Mouse (Mus musculus) limb, embryonic 11.5 days (tissue): ENCODE measurements at regions not wholly inside any gene's neighbourhood (a gene's known extent, or its start where the extent isn't known, plus 50 kb on each side); places are given as distances from the start of the nearest gene placed in this dataset.

Experiments
- ATAC-seq: fragments of 200-750 bp; cut with Nextera tagmentation; 2 replicates; pipeline ENCODE4 v1.8.0; 2017; ENCODE audit warnings: low read depth; ENCODE audit not compliant: insufficient number of reproducible peaks, low FRiP score, low TSS enrichment
- DNase-seq: peaks from one replicate; pipeline ENCODE4 v3.0.0-alpha.2; 2015; ENCODE audit warnings: low spot score
- H3K27ac ChIP-seq: fragments of 300-500 bp; sonication (generic); replicated peaks from 2 replicates; pipeline ENCODE4 v1.5.1; 2014; ENCODE audit warnings: low read depth, mild to moderate bottlenecking, low read length
- H3K27me3 ChIP-seq: fragments of 300-500 bp; sonication (generic); 2 replicates; pipeline ENCODE4 v1.6.1; 2014; ENCODE audit warnings: mild to moderate bottlenecking, low read length, mixed read lengths; ENCODE audit not compliant: control insufficient read depth, insufficient read depth
- H3K36me3 ChIP-seq: fragments of 300-500 bp; sonication (generic); 2 replicates; pipeline ENCODE4 v1.6.1; 2014; ENCODE audit warnings: mild to moderate bottlenecking, low read length, moderate library complexity, mixed read lengths; ENCODE audit not compliant: control insufficient read depth, insufficient read depth
- H3K4me1 ChIP-seq: fragments of 300-500 bp; sonication (generic); 2 replicates; pipeline ENCODE4 v1.6.1; 2014; ENCODE audit warnings: low read length, mixed read lengths; ENCODE audit not compliant: control insufficient read depth, insufficient read depth
- H3K4me2 ChIP-seq: fragments of 300-500 bp; sonication (generic); 2 replicates; pipeline ENCODE4 v1.6.1; 2014; ENCODE audit warnings: low read depth, mild to moderate bottlenecking, moderate library complexity; ENCODE audit not compliant: severe bottlenecking
- H3K4me3 ChIP-seq: fragments of 300-500 bp; sonication (generic); 2 replicates; pipeline ENCODE4 v1.5.1; 2014; ENCODE audit warnings: low read depth, low read length
- H3K9ac ChIP-seq: fragments of 300-500 bp; sonication (generic); 2 replicates; pipeline ENCODE4 v1.6.1; 2014; ENCODE audit warnings: mild to moderate bottlenecking, low read length
- H3K9me3 ChIP-seq: fragments of 300-500 bp; sonication (generic); 2 replicates; pipeline ENCODE4 v1.6.1; 2016; ENCODE audit warnings: low read length; ENCODE audit not compliant: control insufficient read depth
- WGBS: fragments of 180-500 bp; shearing (Covaris S2); extraction: QIAGEN DNeasy Blood & Tissue Kit; methylation state at CpG from one replicate; pipeline ENCODE4 v1.1.7; 2014; 5-methylcytosine and 5-hydroxymethylcytosine counted together

DNA sequence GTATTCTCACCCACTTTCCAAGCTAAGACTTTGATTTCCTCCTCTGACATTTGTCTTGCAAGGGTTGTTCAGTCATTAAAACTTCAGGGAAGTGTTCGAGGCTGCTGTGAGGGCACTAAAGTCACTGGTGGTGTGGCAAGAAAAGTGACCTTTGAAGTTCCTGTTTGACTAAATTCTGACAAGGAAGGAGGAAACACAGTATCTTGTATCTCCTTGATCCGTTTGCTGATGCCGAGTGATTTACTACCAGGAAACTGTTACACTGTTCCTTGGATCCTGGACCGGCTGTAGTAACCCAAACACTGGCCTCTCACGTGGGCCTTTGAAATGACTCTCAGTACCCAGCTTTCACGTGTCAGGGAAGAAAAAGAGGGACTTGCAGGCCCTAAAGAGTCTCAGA, 53.5 kb upstream of the Ralgapa2 start:
- ATAC-seq (no peak), DNase-seq (no peak)
- Histone ChIP-seq H3K9me3 (no peaks in the 10 kb centered on the region), H3K4me2 (no peak overlapping the region), H3K27ac (no peak overlapping the region), H3K4me3 (no peak overlapping the region), H3K27me3 (no peaks in the 10 kb centered on the region), H3K4me1 (0 out of 2 replicates have a peak, but pooled peaks cover 2% of the 10 kb centered on the region), H3K9ac (no peak overlapping the region), H3K36me3 (no peaks in the 10 kb centered on the region)
- WGBS = 26% methylated on average over 6 of the region's 6 CpGs

DNA sequence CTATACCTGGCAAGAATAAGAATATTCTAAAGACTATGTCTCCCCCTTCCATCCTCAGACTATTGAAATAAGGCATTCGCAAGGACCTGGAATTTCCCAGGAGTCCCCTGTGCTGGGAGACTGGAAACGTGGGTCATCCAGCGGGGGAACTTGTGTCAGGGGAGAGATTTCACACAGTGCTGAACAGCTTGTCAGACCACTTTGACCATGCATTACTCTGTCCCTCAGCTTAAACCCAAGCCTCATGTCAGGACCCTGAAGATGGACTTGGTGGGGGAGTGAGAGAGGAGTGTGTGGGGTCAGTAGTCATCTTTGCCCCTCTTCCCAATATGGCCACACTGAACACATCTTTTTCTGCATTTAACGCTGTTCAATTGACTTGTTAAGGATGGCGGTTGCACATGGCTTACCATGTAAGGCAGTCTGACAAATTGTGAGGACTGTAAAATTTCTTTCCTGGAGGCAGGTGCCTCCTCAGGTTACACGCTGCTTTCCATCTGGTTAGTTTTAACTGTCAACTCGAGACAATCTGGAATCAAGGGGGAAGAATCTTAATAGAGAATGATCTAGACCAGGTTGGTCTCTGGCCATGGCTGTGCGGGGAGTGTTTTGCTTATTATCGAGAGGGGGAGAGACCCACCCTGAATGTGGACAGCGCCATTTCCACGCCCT, 56.2 kb upstream of the Ralgapa2 start:
- Histone ChIP-seq H3K4me1 (0 out of 2 replicates have a peak, but pooled peaks cover 2% of the 10 kb centered on the region), H3K9ac (no peak overlapping the region), H3K4me3 (no peak overlapping the region), H3K27me3 (no peaks in the 10 kb centered on the region), H3K4me2 (no peak overlapping the region), H3K9me3 (no peaks in the 10 kb centered on the region), H3K27ac (no peak overlapping the region), H3K36me3 (no peaks in the 10 kb centered on the region)
- DNase-seq (peak; percentile 28), ATAC-seq (peak; percentile 49; the same call in 1 of the 2 replicates)
- 65% methylated on average over 11 of the region's 11 CpGs for WGBS

DNA sequence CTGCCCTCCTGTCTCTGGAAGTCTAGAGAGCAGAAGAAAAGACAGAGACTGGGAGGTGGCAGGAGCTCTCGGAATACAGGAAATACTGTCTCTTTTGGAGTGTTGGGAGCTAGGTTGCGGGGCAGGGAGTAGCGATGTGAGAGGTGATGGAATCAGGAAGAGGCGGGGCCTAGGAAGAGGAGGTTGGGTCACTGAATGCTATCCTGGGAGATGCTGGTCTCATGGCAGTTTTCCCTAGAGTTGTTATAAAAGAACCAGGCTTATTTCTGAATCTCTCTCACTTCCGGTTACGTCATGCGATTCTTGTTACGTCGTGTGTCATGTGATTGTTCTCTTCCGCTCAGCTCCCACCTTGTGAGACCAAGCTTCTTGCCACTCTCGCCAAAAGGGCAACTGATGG, 58.9 kb upstream of the Ralgapa2 start:
- no peaks in the 10 kb centered on the region for H3K9me3 ChIP-seq
- H3K4me2 ChIP-seq = no peak overlapping the region
- WGBS = 90% methylated on average over 11 of the region's 11 CpGs
- DNase-seq = no peak
- no peak for ATAC-seq
- no peaks in the 10 kb centered on the region for H3K4me1 ChIP-seq
- no peaks in the 10 kb centered on the region for H3K27me3 ChIP-seq
- H3K36me3 ChIP-seq = no peaks in the 10 kb centered on the region
- H3K4me3 ChIP-seq = no peak overlapping the region
- H3K9ac ChIP-seq = no peak overlapping the region
- H3K27ac ChIP-seq = no peak overlapping the region

DNA sequence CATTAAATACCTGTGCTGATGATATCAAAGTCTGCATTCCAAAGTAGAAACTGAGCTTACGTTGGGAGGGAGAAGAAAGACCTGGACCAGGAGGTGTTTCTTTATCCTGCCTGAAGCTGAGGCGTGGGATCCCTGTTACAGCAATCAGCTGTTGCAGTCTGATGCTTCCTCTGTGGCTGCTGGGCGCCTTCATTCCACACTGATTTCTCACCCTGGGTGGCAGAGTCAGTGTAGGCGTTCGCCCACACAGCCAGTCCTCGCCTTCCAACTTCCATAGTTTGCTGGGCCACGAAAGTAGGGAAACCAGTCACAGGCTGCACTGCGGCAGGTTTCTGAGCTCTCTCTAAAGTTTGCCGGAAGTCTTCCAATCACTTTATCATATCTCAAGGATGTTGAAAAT, 59.7 kb upstream of the Ralgapa2 start:
- H3K4me1 ChIP-seq = no peaks in the 10 kb centered on the region
- 90% methylated on average over 9 of the region's 9 CpGs for WGBS
- H3K36me3 ChIP-seq = no peaks in the 10 kb centered on the region
- H3K4me2 ChIP-seq = no peak overlapping the region
- ATAC-seq (no peak), DNase-seq (no peak)
- no peak overlapping the region for H3K27ac ChIP-seq
- H3K9ac ChIP-seq = no peak overlapping the region
- H3K9me3 ChIP-seq = no peaks in the 10 kb centered on the region
- no peak overlapping the region for H3K4me3 ChIP-seq
- H3K27me3 ChIP-seq = no peaks in the 10 kb centered on the region

DNA sequence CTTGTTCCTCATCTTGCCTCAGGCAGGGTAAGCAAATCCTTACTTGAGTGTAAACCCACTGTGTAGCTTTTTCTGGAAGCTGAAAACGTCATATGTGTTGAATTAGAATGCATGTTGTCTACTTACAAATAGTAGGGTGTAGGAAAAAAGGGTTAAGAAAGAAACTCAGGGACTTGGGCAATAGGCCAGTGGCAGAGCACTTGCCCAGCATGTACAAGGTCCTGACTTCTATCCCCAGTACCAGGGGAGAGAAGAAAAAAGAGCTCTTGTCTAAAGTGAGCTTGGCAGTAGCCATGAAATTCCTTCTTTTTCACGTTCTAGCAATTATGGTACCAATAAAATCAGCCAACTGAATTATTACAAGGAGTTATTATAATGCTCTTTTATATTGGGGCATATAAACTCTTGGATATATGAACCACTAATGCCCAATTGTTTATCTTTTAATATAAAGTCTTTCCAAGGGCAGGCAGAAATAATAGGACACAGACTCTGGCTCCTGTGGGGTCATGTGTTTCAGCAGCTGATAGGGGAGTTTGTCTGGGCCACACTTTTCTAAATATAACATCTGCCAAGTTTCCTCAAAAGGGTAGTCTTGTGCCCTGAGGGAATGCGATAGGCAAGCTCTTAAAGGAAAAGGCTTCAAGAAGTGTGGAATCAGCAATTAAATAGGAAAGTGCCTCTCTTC, 63.6 kb upstream of the Ralgapa2 start:
- WGBS = 71% methylated on average over 3 of the region's 3 CpGs

DNA sequence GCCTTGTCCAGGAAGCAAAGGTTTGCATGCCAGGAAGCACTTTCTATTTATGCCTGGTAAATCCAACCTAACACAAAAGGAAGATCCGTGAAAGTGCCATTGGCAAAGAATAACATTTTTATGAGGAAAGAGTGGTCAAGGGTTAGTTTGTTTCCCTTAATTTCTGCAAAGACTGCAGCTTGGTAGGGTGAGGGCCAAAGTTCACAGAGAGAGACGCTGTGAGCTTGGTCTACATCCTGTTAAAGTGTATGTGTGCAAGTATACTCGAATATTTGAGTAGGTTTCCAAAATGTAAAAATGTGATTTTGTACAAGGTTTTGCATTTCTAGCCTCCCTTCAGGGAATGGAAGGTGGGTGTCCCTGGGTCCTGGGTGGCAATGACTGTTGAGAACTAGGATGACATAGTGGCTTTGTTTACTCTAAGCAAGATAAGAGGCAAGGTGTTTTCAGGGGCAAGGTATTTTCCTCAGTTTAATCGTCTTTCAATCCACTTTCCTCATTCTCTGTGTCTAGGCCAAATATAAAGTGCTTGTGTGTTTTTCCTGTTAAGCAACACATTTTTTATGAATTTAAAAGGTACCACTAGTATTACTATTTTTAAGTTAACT, 64.3 kb upstream of the Ralgapa2 start:
- H3K27me3 ChIP-seq = no peaks in the 10 kb centered on the region
- WGBS = 69% methylated on average over 4 of the region's 4 CpGs
- no peak overlapping the region for H3K4me2 ChIP-seq
- no peaks in the 10 kb centered on the region for H3K9me3 ChIP-seq
- H3K36me3 ChIP-seq = no peaks in the 10 kb centered on the region
- ATAC-seq (no peak), DNase-seq (no peak)
- H3K27ac ChIP-seq = no peak overlapping the region
- H3K4me1 ChIP-seq = no peaks in the 10 kb centered on the region
- no peak overlapping the region for H3K4me3 ChIP-seq
- H3K9ac ChIP-seq = no peak overlapping the region

More for the DNA sequence above, 63.6 kb upstream of the Ralgapa2 start:
- H3K9ac ChIP-seq = no peak overlapping the region
- H3K4me1 ChIP-seq = no peaks in the 10 kb centered on the region
- ATAC-seq (no peak), DNase-seq (no peak)
- no peaks in the 10 kb centered on the region for H3K36me3 ChIP-seq
- H3K4me2 ChIP-seq = no peak overlapping the region
- no peak overlapping the region for H3K4me3 ChIP-seq
- no peaks in the 10 kb centered on the region for H3K9me3 ChIP-seq
- no peaks in the 10 kb centered on the region for H3K27me3 ChIP-seq
- no peak overlapping the region for H3K27ac ChIP-seq

DNA sequence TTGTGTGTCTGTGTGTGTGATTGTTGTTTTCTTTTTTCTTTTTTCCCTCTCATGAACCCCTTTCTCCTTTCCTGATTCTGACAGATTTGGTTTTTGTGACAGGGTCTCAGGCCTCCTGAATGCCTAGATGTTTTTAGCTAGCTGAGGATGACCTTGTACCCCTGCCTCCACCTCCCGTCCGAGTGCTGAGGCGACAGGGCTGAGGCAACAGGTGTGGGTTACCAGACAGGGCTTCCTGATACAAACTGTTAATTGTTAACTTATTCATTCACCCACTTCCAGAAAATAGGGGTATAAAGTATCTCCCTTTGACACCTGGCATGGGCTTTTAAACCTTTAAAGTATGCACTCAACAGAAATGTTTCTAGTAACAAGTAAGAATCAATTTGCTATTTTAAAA, 65.0 kb upstream of the Ralgapa2 start:
- WGBS = 65% methylated on average over 3 of the region's 3 CpGs
- H3K4me1 ChIP-seq = no peaks in the 10 kb centered on the region
- DNase-seq = no peak
- no peaks in the 10 kb centered on the region for H3K27me3 ChIP-seq
- no peak overlapping the region for H3K27ac ChIP-seq
- ATAC-seq = no peak
- H3K4me2 ChIP-seq = no peak overlapping the region
- no peak overlapping the region for H3K9ac ChIP-seq
- no peak overlapping the region for H3K4me3 ChIP-seq
- H3K9me3 ChIP-seq = no peaks in the 10 kb centered on the region
- no peaks in the 10 kb centered on the region for H3K36me3 ChIP-seq

DNA sequence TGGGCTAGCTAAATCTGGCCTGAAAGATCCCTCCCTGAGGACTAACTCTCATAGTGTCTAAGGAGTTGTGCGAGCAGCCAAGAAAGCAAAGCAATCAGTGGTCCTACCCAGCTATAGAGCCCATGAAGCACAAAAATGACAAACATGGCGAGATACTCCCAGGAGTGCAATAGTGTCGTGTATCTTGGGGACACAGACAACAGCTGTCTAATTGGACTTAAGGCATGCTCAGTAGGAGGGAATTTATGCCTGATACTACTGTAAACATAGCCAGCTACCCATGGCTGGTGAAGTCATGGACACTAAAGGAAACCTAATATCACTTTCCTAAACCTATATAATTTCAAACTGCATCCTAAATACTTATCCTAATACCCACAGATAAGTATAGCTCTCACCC, 69.1 kb upstream of the Ralgapa2 start:
- no peaks in the 10 kb centered on the region for H3K4me1 ChIP-seq
- 90% methylated on average over 3 of the region's 3 CpGs for WGBS
- DNase-seq (no peak), ATAC-seq (no peak)
- no peak overlapping the region for H3K27ac ChIP-seq
- H3K4me2 ChIP-seq = no peak overlapping the region
- no peaks in the 10 kb centered on the region for H3K9me3 ChIP-seq
- no peak overlapping the region for H3K9ac ChIP-seq
- no peaks in the 10 kb centered on the region for H3K27me3 ChIP-seq
- H3K4me3 ChIP-seq = no peak overlapping the region
- H3K36me3 ChIP-seq = no peaks in the 10 kb centered on the region
